Mouse (Mus musculus) megakaryocyte, embryonic 14.5 days (primary cell): ENCODE data around the gene Wdr41.

Experiments used
- FLI1 ChIP-seq: IDR thresholded peaks from 2 replicates; pipeline ENCODE4 v1.6.1; 2012; ENCODE audit warnings: low read length, inconsistent platforms, mixed read lengths
- GATA1 ChIP-seq: IDR thresholded peaks from 3 replicates; pipeline ENCODE4 v1.6.1; 2012; ENCODE audit warnings: mixed read lengths, low read length, inconsistent platforms, borderline replicate concordance

GRCm38 (mm10) chr13:95032973-95033372, 56.8 kb downstream of the Wdr41 start:
- no peak for TF ChIP-seq GATA1
- no peak for TF ChIP-seq FLI1
